Mouse (Mus musculus): ENCODE data around the gene Tgtp2. TPM values are rescaled to one million over a fixed set of nuclear protein-coding genes. Genes with fewer than 3 reads are reported as not detected.
"Not testable (repeated sequence)": the region's sequence is repeated elsewhere in the genome, so short reads cannot be mapped to it uniquely, and the experiment has no call there.

Gene Tgtp2
- polyA plus RNA-seq, 1 experiment: 0.59 TPM

GRCm38 (mm10) chr11:49089735-49090507 is 25.9 kb upstream of the Tgtp2 start:
- TF ChIP-seq GATA1 (IDR thresholded peaks at IDR 0.05; ENCODE audit: low read length): peak; percentile 31

GRCm38 (mm10) chr11:49088990-49089652 is 25.1 kb upstream of the Tgtp2 start:
- no peak for TF ChIP-seq GATA1 (IDR thresholded peaks at IDR 0.05; ENCODE audit: low read length)

- TF ChIP-seq GATA1 (IDR thresholded peaks at IDR 0.05; ENCODE audit: low read length): no peak
Measured at GRCm38 (mm10) chr11:49087830-49088616, 24.0 kb upstream of the Tgtp2 start.

DNA sequence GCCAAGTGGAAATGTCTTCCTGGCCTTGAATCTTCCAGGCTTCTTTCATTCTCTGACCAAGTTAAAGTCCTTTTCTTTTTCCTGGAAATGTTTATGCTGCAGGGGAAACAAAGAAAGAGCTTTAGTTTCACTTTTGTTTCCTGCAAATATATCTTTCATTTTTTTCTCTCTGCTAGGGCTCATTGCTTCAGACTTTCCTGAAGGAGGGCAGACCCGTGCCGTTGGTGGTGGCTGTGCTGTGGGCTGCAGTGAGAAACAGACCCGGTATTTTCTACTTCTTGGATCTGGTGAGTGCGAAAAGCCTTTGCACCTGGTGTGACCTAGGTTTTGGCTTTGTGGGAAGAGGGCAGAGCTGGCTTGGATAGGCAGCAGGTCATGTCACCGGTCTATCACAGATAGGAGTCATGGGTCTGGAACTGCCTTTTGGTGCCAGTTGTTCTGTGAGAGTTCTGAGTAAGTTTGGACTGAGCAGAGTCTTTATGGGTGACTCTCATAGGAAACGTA is 22.9 kb upstream of the Tgtp2 start:
- TF ChIP-seq GATA1 (IDR thresholded peaks at IDR 0.05; ENCODE audit: low read length): no peak

DNA sequence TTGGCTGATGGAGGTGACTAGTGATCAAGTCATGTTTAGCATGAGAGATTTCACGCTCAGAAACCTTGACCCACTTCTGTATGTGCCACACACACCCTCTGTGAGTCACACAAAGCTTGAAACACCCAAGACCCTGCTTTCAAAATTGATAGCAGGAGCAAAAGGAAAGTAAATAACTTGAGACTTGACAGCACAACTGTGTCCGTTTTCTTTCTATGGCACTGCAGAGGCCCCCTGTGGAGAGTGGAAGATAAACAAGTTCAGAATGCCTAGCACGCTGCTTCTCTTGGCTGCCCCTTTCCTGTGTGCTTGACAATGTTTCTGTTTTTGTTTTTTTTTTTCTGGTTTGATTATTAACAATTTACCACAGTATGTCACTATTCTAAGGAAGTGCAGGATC is 20.9 kb upstream of the Tgtp2 start:
- TF ChIP-seq GATA1 (IDR thresholded peaks at IDR 0.05; ENCODE audit: low read length): no peak

DNA sequence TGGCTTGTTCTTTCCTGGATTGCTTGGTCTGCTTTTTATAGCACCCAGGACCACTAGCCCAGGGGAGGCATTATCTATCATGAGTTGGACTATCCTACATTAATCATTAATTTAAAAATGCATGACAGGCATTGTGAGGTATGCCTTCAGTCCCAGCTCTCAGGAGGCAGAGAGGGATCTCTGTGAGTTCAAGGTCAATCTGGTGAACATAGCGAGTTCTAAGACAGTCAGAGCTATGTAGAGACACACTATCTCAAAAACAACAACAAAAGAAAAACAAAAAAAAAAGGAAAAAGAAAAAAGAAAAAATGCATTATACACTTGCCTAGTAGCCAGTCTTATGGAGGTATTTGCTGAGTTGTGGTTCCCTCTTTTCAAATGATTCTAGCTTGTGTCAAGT is 20.4 kb upstream of the Tgtp2 start:
- no peak for TF ChIP-seq GATA1 (IDR thresholded peaks at IDR 0.05; ENCODE audit: low read length)

DNA sequence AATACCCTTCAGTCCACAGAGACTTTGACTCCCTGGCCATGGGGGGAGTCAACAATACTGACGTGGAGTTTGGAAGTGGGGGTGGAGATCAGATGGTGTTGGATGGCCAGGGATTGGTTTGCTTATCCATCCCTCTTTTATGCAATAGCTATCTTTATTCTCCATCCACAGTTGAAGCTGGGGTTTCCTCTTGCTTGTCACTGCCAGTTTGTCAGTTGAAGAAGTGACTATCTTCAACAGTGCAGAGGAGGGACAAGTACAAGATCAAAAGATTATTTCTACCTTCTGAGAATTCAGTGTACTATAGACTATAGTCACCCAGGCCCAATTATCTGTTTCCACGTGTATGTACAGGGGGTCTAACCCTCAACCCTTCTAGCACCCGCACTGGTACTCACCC is 19.8 kb upstream of the Tgtp2 start:
- peak; percentile 94 for TF ChIP-seq GATA1 (IDR thresholded peaks at IDR 0.05; ENCODE audit: low read length)

- no peak for TF ChIP-seq GATA1 (IDR thresholded peaks at IDR 0.05; ENCODE audit: low read length)
Measured at GRCm38 (mm10) chr11:49083146-49083545, 19.1 kb upstream of the Tgtp2 start.

DNA sequence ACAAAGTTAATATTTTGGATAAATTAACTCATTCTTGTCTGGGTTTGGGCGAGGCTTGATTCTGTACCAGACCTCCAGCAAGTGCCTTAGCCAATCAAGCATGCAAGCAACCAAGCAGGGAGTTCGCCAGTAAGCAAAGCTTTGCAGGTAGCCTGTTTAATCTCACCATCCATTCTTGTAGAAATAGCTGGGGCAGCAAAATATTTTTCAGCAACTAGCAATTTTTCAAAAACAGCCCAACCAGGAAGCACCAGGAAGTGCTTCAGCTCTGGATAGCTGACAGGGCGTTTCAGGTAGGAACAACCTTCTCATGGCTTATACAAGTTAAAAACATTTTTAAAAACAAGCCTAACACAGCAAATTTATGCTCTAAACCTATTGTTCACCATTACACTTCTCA is 17.9 kb upstream of the Tgtp2 start:
- no peak for TF ChIP-seq GATA1 (IDR thresholded peaks at IDR 0.05; ENCODE audit: low read length)

- no peak for TF ChIP-seq GATA1 (IDR thresholded peaks at IDR 0.05; ENCODE audit: low read length)
Measured at GRCm38 (mm10) chr11:49081356-49081755, 17.4 kb upstream of the Tgtp2 start.

DNA sequence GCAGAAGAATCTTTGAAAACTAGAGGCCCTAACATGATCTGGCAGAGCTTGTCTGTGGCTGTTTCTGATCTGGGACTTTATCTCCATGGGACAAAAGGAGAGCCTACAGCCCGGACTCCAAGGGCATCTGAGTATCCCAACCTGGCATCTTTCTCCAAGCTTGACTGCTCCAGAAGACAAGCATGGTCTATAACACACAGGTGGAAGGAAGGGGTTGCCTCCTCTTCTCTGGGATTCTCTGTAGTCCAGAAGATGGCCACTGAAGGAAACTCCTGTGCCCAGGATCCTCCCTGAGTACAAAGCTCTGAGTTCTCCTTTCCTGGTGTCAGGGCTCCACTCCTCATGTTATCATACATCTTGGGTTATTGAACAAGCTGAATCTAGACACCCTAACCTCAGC is 16.6 kb upstream of the Tgtp2 start:
- no peak for TF ChIP-seq GATA1 (IDR thresholded peaks at IDR 0.05; ENCODE audit: low read length)

DNA sequence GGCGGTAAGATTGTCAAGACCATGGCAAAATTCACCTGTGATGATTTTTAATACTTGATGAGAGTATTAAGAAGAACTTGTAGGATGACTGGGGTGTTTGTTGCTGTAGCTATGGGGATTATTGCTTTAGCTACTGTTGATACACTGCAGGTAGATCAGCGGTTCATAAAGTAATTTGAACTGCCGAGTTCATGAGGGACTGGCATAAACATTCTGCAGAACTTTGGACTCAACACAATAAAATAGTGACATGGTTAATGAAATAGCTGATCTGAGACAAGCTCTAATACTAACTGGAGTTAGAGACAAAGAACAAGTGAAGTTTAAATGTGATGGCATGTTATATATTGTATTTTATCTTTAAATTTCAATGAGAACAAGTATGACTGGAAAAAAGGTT is 14.7 kb upstream of the Tgtp2 start:
- TF ChIP-seq GATA1 (IDR thresholded peaks at IDR 0.05; ENCODE audit: low read length): no peak

DNA sequence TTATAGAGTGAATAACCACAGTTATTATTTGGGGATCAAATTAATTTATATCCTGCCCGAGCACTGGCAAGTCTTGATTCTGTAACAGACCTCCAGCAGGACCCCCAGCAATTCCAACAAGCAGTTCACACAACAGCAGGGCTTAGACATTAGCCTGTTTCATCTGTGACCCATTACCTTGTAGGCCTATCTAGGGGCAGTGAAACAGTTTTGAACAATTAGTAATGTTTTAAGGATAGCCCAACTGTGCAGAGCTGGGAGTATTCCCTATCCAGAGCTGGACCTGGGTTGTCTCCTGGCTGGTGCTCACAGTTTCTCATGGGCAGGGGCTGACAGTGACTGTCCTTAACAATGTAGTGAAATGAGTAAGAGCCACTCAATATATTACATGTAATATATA is 13.0 kb upstream of the Tgtp2 start:
- TF ChIP-seq GATA1 (IDR thresholded peaks at IDR 0.05; ENCODE audit: low read length): no peak

GRCm38 (mm10) chr11:49076001-49076757 is 12.2 kb upstream of the Tgtp2 start, which contains the start of gene Ifi47:
Gene Ifi47 (plus strand): TSS chr11:49076587.
- TF ChIP-seq GATA1 (IDR thresholded peaks at IDR 0.05; ENCODE audit: low read length): not testable (repeated sequence)

DNA sequence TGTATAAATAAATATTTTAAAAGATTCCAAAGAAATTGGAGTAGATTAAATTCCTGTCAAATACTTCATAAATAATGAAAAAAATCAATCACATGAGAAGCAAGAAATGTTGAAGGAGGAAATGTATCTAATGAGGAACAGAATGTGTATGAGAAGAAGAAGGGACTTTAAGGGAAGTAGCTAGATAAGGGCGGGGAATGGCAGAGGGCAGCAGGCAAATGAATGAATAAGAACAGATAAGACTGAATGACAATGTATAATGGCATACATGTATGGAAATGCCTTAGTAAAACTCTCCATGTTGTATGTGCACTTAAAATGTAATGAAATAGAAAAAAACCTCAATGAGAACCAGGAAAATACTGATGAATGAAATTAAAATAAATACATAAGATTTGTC is 4.4 kb upstream of the Tgtp2 start:
- no peak for TF ChIP-seq GATA1 (IDR thresholded peaks at IDR 0.05; ENCODE audit: low read length)
